Mouse (Mus musculus) yolk sac, embryonic 10.5 days (tissue): ENCODE results near the gene Cenps.
"Not testable (repeated sequence)": the region's sequence is repeated elsewhere in the genome, so short reads cannot be mapped to it uniquely, and the experiment has no call there.

ENCODE experiments used
- DNase-seq: peaks from one replicate; pipeline ENCODE4 v3.0.0-alpha.2; 2017; ENCODE audit warnings: low spot score

The Cenps gene

GRCm38 (mm10) chr4:149136982-149137770 lies at the start of gene Cenps:
Cenps (minus strand) TSS chr4:149137629.
- peak; percentile 92 for DNase-seq

GRCm38 (mm10) chr4:149182755-149183154 lies 45.3 kb upstream of the Cenps start:
- DNase-seq, result no peak

GRCm38 (mm10) chr4:149182192-149182591 lies 44.8 kb upstream of the Cenps start:
- no peak for DNase-seq

DNA sequence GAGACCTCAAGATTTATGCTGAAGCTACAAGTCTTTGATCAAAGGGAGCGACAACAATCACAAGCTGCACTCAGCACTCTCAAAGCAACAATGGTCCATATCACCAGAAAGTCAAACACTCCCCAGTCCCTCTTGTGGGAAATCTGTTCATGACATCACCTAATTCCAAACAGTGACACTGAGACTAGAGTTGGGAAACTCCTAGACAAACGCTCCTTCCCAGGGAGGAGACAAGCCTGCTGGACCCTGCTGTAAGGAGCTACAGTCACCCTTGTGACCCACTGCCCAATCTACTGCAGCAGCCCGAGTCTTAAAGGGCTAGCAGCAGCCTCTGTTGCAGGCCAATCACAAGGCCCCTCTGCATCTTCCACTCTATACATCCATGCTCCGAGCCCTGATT lies 42.1 kb upstream of the Cenps start:
- peak; percentile 52 for DNase-seq

DNA sequence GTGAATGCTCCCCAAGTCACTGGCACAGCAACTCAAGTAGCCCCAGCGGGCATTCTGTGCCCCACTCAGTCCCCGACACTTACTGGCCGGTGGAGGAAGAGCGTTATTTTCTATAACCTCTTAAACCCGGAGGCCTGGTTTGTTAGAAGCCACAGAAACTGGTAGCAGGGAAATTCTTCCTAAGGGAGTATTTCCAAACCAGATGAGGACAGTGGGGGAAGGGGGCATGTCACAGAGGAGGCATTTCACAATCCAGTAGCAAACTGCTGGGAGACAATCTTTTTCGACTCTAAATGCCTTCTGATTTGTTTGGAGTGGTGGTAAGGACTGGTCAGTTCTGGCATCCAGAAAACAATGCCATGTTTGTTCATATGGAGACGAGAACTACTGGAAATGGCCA lies 41.7 kb upstream of the Cenps start:
- DNase-seq, result no peak

DNA sequence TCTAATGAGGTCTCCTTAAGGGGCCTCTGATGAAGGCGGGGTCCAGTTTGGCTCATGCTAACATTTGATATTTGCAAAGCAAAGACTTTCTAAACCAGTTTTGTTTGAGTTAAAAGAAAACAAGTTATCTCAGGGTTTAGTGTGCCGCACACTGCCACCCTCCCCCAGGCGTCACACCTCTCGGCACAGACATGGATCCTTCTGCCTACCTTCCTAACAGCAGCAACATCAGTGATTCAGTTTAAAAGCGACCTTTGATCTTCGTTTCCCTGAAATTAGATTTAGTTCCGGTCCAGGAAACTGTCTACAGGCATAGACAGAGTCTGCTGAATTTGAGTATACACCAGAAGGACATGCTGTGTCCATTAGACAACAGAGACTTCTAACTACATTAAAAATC lies 40.9 kb upstream of the Cenps start:
- DNase-seq, result no peak

DNA sequence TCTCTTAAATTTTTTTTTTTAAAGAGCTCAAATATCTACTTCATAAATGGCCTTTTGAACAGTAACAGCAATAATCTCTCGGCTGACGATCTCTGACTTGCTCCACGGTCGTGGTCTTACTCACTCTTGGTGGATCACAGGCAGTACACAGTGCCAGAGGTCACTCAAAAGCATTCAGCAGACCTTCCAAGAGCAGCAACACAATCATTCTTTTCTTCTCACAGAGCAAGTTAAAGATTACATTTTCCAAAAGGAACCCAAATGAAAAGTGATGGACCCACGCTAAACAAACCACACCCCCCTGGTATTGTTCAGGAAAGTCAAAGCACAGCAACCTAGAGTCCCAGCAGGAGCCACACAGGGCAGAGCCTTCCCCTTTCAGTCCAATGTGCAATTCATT lies 39.6 kb upstream of the Cenps start:
- DNase-seq, result no peak

DNA sequence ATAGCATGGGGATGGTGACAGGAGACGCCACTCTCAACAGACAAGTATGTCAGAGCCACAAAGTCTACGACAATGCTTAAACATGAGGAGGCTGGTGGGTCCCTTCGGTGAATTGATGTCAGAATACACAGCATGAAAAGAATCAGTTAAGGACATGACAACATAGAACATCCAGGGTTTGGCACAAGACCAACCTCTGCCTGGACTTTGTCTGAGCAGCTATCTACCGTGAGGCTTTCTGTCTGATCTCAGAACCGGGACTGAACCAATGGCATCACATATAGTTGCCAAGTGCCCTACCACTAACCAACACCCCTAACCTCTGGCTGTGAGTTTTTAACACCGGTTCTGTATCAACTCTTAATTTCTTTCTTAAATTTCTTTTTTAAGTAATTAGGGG lies 39.2 kb upstream of the Cenps start:
- DNase-seq, result no peak

DNA sequence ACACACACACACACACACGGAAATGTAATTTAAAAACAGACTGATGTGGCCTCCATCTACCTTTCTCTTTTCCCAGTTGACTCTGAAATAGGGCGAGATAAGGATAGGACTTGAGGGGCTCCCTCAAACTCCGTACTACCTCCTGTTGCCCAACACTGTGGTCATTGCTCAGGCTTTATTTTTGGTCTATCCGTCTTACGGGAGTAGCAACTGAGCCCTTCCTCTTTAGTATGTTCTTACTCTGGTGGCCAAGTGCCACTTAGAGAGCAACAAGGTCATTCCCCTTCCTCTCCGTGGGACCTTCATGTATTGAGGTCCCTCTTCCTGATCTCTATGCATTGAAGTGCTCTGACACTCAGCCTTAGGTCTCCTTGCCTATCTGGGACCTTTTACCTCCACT lies 36.2 kb upstream of the Cenps start:
- DNase-seq, result no peak

- no peak for DNase-seq
These were observed 35.2 kb upstream of the Cenps start for GRCm38 (mm10) chr4:149172666-149173065.

- DNase-seq, result peak; percentile 60
These were observed 34.7 kb upstream of the Cenps start for GRCm38 (mm10) chr4:149172083-149172482.

DNA sequence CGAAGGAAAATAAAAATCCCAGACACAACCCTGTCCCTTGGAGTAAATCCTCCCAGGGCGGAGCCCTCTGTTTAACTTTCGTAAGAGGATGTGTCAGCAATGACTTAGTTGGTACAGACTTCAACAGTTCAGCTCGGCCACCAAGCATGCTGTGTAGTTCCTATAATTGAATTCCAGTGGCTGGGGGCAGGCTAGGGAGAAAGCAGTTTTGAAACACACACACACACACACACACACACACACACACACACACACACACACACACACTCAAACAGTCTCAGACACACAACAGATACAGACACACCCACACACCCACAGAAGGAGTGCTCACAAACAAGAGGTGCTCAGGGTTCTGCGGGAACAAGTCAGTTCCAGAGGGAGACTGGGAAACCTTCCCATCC lies 34.2 kb upstream of the Cenps start:
- peak; percentile 61 for DNase-seq

DNA sequence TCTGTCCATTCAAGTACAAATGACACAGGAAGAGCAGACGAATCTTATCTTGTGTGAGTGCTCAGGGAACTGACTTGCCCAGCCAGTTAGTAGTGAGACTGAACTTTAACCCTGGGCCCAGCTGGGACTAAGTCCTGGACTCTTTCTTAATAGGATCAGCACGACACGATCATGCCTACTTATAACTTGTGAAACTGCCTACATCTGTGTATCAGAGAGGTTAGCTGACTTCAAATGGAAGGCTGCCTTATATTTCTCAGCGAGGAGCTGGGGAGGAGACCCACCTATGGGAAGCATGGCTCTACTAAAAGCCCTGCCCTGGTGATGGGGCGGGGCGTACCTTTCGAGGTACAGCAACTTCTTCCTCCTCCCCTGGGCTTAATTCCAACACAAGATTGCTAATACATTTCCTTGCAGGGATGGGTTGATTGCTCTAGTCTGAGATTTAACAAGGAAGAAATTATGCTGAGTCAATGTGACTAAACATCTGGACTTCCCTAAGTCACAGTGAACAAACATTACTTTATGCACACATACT lies 33.0 kb upstream of the Cenps start:
- DNase-seq, result peak; percentile 79

- not testable (repeated sequence) for DNase-seq
These were observed 32.5 kb upstream of the Cenps start for GRCm38 (mm10) chr4:149169926-149170325.

GRCm38 (mm10) chr4:149168016-149168415 lies 30.6 kb upstream of the Cenps start:
- no peak for DNase-seq

GRCm38 (mm10) chr4:149166957-149167611 lies 29.7 kb upstream of the Cenps start:
- DNase-seq, result no peak

- DNase-seq, result peak; percentile 96
These were observed 29.0 kb upstream of the Cenps start, which contains the start of gene Pgd for GRCm38 (mm10) chr4:149166215-149166946. Pgd (minus strand) TSS chr4:149166771.

- DNase-seq, result no peak
These were observed 26.7 kb upstream of the Cenps start for GRCm38 (mm10) chr4:149164150-149164549.

DNA sequence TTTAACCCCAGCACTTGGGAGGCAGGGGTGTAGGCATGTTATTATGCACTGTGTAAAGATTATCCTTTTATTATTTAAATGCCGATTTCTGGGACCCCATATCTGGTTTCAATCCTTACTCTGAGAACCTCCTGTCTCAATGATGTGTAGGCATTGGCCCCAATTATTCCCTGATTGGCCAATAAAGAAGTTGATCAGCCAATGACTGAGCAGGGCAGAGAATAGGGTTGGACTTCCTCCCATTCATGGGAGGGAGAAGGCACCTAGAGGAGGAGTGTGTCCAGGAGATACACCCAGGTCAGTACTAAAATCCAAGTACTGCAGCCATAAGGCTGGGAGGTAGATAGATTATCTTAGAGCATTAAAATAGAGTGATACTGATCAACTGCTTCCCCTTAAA lies 25.8 kb upstream of the Cenps start:
- no peak for DNase-seq

GRCm38 (mm10) chr4:149161166-149161565 lies 23.7 kb upstream of the Cenps start:
- DNase-seq, result no peak

- no peak for DNase-seq
These were observed 22.5 kb upstream of the Cenps start for GRCm38 (mm10) chr4:149159891-149160290.

GRCm38 (mm10) chr4:149159203-149159602 lies 21.8 kb upstream of the Cenps start:
- DNase-seq, result no peak
